Mouse (Mus musculus) cerebellum, postnatal 4 days (tissue): ENCODE results near the gene Ascl4.
A peak's percentile ranks its signal among the peaks of the same experiment; 100 is the strongest.

Experiments
- DNase-seq, 2 experiments: peaks; one replicate each; pipeline ENCODE4 v3.0.0; 2022; ENCODE audit warnings: low spot score in 2 of 2, mixed read lengths in 1 of 2

The Ascl4 gene

GRCm38 (mm10) chr10:85969894-85970620 lies 42.6 kb downstream of the Ascl4 start:
- DNase-seq = no peak

DNA sequence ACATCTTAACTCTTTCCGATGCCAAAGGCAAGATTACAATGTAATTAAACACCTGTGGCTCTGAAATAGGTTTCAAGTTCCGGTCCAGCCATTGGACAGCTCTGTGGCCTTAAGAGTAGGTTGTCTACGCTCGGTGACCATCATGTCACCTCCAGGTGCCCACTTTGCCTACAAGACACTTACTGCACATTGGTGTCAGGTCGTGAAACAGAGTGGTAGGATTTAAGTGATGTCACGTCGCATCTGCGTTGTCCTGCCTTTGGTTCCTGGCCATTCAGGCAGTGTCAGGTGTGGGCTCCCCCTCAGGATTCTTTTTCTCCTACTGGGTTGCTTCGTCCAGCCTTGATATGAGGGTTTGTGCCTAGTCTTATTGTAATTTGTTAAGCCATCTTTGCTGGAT lies 44.3 kb downstream of the Ascl4 start:
- DNase-seq = no peak

DNA sequence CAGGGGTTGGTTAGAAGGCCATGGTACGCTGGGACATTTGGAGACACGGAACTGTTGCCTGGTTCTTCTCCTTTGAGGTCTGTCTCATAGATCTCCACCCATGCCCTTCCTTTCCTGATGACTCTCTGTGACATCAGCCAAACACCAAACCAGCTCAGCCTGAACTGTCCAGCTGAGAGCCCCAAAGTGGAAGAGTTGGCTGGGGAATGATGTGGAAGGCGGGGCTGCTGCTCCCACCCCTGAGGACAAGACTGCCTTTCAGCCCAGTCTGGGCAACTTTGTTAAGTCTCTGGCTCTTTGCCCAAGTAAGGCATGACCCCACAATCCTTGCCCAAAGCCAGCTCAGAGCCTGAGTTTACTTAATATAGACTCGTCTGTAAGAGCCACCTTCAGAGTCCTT lies 45.4 kb downstream of the Ascl4 start:
- DNase-seq = peak in 1 of 2 experiments; percentile 5

DNA sequence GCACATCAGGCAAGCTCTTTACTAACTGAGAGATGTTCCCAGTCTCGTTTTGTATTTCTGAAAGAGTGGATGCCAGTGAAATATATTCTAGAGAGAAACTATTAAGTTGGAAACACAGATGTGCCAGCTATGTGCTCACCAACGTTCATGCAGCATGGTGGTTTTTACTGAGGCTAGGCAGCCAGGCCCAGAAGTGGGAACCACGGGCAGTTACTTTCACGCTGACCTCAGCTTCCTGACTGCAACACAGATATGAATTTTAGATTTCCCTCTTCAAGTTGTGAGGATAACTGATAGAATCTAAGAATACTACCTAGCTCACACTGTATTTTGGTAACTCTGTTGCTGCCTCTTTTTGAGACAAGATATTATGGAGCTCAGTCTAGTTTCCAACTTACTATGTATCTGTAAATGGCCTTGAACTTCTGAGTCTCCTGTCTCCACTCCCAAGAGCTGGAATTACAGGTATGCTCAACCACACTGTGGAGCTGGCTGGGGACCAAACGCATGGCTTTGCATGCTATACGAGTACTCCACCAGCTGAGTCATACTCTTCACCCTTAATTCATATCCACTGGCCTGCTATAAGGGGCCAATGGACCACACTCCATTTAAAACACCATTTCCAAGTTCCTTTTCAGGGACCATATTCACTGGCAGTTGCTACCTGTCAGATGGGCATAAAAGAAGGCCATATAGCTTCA lies 62.1 kb downstream of the Ascl4 start:
- DNase-seq = no peak

DNA sequence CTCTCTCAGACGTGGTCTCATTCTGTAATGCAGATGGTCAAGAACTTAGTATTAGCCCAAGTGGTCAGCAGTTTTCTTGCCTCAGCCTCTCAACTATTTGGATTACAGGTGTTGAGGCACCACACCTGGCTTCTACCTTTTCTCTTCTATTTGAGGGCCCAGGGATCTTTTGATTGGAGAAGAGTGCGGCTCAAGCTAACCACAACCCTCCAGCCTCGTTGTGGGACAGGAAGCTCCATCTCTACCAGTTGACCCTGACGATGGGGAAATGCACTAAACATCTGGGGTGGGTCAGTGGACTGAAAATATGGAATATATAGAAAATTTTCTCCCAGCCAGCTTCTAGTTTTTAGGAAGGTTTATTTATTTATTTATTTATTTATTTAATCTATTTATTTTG lies 64.9 kb downstream of the Ascl4 start:
- no peak for DNase-seq

DNA sequence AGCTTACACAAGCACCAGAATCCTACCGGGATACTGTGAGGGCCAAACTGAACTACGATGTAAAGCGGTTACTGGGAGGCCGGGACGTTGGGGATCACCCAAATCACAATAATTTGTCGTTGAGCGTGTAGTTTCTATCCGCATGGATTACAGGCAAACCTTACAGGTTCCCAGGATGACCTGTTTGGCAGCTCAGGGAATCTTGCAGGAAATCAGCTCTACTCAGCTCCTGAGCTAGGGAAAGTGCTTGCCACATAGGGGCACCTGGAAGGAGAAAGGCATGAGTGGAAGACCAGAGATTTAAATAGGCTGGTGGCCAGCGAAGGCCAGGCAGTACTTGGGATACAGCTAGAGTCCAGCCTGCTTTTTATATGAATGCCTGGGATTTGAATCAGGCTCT lies 66.4 kb downstream of the Ascl4 start:
- no peak for DNase-seq

GRCm38 (mm10) chr10:85994543-85995104 lies 67.1 kb downstream of the Ascl4 start:
- no peak for DNase-seq
